Mouse (Mus musculus): ENCODE data around the gene Gins3.
"Not testable (repeated sequence)": the region's sequence is repeated elsewhere in the genome, so short reads cannot be mapped to it uniquely, and the experiment has no call there.

The Gins3 gene

GRCm38 (mm10) chr8:95648251-95648650, 15.0 kb downstream of the Gins3 start:
- DNase-seq (ENCODE audit: low read depth, low spot score): no peak

DNA sequence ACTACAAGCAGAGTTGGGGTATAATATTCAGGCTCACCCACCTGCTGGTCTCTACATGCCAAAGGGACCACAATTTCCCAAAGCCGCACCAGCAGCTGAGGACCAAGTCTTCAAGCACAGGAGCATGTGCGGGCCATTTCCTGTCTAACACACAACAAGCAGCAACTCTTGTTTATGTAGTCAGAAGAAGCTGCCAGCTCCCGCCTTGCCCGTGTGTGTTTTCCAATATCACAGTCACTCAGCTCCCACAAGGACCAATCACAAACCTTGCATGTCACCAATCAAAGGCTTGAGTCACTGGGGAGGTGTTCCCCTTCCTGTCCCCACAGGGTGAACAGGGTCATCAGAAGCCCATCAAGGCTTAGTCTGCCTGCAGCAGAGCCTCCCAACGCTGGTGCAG, 20.1 kb downstream of the Gins3 start:
- DNase-seq (ENCODE audit: low read depth, low spot score): no peak

- DNase-seq (ENCODE audit: low read depth, low spot score): no peak
Observed at GRCm38 (mm10) chr8:95655831-95656230, 22.6 kb downstream of the Gins3 start.

DNA sequence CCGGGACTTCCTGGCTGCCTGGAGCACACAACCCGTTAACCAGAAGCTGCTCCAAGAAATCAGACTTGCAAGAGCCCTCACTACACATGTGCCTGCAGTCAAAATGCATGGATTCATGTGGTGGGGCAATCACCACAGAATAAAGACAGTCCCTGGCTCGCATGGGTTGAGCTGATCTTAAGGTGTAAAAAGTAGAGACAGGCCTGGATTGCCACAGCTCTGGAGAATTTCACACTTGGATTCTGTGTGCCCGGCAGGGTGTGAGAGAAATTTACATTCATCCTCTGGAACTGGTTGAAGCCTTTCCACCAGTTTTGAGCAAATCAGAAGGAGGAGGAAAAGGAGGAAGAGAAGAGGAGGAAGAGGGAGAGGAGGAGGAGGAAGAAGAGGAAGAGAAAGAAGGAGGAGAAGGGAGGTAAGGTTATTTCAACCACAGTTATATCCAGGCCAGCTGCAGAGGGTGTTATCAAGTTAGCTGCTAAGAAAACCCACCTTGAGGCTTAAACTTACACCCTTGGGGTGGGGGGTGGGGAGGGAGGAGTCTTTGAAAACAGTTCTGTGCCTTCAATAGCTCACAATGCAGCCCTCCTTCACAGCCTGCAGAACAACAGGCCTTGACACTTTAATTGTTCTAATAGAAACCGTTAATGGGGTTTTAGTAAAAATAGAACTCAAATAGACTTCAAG, 23.2 kb downstream of the Gins3 start:
- DNase-seq (ENCODE audit: low read depth, low spot score): no peak

GRCm38 (mm10) chr8:95657523-95657922, 24.3 kb downstream of the Gins3 start:
- DNase-seq (ENCODE audit: low read depth, low spot score): no peak

DNA sequence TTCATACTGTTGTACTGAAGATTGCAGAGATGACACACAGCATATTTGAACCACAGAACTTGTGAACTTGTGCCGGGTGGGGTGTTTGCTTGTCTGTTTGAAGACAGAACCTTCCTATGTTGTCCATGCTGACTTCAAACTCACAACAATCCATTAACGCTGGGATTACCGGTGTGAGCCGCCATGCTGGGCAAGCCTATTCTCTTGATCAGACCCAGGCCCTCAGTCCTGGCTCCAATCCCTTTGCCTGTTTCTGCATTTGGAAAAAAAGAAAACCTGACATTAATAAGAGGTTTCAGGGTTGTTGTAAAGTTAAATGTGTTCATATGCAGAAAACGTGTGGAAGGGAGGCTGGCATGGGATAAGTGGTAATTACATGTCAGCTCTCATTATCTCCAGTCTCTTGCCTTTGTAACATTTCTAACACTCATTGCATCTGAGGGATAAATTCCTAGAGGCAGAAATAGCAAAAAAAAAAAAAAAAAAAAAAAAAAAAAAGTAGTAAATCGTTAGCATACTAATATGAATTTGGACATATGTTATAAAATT, 27.2 kb downstream of the Gins3 start:
- DNase-seq (ENCODE audit: low read depth, low spot score): no peak

- DNase-seq (ENCODE audit: low read depth, low spot score): no peak
Observed at GRCm38 (mm10) chr8:95661085-95661484, 27.8 kb downstream of the Gins3 start.

GRCm38 (mm10) chr8:95661575-95661974, 28.3 kb downstream of the Gins3 start:
- no peak for DNase-seq (ENCODE audit: low read depth, low spot score)

- DNase-seq (ENCODE audit: low read depth, low spot score): no peak
Observed at GRCm38 (mm10) chr8:95662885-95663598, 29.8 kb downstream of the Gins3 start.

GRCm38 (mm10) chr8:95663599-95663949, 30.3 kb downstream of the Gins3 start:
- DNase-seq (ENCODE audit: low read depth, low spot score): no peak

- DNase-seq (ENCODE audit: low read depth, low spot score): not testable (repeated sequence)
Observed at GRCm38 (mm10) chr8:95665813-95666452, 32.7 kb downstream of the Gins3 start.

- no peak for DNase-seq (ENCODE audit: low read depth, low spot score)
Observed at GRCm38 (mm10) chr8:95668163-95668958, 35.1 kb downstream of the Gins3 start.

DNA sequence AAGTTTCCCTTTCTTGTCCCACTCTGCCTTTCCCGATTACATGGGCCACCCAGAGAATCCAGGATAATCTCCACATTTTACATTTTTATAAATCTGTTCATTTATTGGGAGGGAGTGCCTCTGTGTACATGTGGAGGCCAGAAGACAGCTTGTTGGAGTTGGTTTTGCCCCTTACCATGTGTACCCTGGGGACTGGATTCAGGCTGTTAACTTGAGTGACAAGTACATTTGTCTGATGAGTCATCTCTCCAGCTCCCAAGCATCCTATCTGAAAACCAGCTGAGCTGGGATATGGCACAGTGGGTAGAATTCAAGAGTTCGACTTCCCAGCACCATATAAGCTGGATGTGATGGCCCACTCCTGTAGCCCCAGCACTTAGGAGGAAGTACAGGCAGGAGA, 36.7 kb downstream of the Gins3 start:
- no peak for DNase-seq (ENCODE audit: low read depth, low spot score)

DNA sequence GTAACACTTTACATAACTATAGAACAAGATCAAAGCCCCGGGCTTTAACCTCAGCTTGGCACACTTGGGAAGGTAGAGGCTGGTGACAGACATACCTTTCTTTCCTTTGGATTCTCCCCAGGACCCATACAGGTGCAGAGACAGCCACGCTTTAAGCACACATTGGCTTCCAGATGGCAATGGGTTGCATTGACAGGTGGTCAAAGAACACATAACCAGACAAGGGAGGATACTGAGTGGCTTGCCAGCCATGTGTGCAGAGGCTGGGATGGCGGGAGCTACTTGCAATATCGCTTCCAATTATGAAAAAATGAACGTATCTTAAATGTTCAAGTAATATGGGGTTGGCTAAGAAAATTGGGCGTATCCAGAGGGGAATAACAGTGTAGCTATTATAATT, 38.6 kb downstream of the Gins3 start:
- DNase-seq (ENCODE audit: low read depth, low spot score): no peak

GRCm38 (mm10) chr8:95672811-95673210, 39.6 kb downstream of the Gins3 start:
- DNase-seq (ENCODE audit: low read depth, low spot score): no peak

DNA sequence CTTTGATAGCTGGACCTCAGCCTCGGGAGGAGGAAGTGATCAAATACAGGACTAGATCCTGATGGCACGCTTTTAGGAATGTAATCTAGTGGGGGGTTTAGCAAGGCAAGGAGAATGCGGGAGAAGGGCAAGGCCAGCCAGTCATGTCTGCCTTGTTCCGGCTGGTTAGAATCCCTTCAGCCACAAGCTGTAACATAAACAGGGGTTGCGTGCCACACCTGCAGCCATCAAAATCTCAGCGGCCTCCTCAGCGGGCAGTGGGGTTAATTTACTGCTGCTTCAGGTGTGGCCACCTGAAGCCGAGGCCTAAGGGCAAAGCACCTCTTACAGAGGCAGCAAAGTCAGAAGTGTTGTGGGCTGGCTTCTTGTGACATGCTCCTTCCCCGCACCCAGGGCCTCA, 43.4 kb downstream of the Gins3 start, which contains the start of gene Ndrg4:
TSS of gene Ndrg4 (plus strand) at position 350 of the 400 bp plus-strand sequence.
- DNase-seq (ENCODE audit: low read depth, low spot score): no peak

- DNase-seq (ENCODE audit: low read depth, low spot score): no peak
Observed at GRCm38 (mm10) chr8:95677591-95678023, 44.4 kb downstream of the Gins3 start.

GRCm38 (mm10) chr8:95678024-95678611, 44.9 kb downstream of the Gins3 start:
- DNase-seq (ENCODE audit: low read depth, low spot score): no peak

DNA sequence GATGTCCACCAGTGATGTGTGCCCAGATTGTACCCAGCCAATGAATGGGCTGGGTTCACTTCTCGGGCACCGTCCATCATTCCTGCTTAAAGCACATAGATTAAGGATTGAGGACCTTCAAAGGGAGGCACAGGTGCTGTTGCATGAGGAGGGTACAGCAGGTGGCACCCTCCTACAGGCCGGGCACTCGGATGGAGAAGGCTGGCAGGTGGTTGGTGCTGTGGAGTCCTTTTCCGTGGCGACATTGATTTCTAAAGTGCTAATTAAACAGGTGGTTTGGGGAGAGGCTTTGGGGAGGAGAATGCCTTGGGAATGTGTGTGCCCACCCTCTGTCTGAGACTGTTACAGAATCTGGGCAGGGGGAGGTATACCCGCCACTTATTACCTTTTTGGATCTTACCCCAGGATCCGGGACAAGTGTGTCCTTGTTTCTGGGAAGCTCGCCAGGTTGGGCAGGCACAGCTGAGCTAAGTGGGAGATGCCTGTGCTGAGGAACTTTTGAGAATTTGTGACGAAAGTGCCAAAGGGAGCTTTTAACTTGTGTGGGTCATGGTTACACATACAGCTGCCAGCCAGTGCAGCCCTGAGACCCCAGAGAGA, 54.9 kb downstream of the Gins3 start:
- DNase-seq (ENCODE audit: low read depth, low spot score): no peak

- no peak for DNase-seq (ENCODE audit: low read depth, low spot score)
Observed at GRCm38 (mm10) chr8:95690929-95691541, 57.8 kb downstream of the Gins3 start.
